Mouse (Mus musculus): ENCODE data around the gene Pgpep1l. TPM values are rescaled to one million over a fixed set of nuclear protein-coding genes. Genes with fewer than 3 reads are reported as not detected.

The Pgpep1l gene
- total and polyA plus RNA-seq, 3 experiments = not detected

DNA sequence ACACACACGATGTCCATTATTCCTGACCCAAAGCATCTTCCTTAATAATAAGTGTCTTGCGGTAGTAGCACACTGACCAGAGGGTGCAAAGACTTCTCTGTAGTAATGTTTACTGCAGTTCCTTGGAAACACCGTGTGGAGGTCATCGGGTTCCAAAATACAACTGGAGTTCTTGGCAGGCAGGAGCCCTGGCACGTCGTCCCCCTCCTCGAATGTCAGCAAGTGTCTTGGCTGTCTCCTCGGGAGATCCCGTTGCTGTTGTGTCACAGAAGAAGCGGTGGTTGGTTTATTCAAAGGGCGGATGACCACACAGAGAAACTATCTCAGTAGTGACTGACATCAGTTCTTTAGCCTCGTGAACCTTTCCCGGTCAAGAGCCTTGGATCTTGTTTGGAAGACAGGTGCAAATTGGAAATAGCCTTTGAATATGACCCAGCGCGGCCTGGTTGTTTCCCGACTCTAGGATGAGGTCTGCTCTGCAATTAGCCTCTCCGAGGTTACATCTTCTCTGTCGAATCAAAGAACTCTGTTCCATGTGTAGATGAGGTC is 48.4 kb downstream of the Pgpep1l start:
- no peak for DNase-seq

DNA sequence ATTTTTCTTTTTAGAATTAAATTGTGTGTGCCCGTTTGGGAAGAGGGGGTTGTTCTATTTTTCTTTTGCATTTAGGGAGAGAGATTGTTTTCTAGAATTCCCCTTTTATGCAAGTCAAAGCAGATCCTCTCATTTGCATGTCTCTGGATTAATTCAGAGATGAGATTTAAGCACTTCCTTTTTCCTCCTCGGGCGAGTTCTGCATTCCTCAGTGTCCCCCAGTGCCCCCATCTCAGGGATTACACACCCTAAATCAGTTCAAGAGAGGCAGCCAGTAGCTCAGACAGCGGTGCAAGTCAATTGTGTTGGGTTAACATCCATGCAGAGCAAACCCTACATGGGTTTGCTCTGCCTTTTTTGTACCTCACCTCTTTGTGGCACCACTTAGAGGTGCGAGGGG is 50.2 kb downstream of the Pgpep1l start:
- no peak for DNase-seq

DNA sequence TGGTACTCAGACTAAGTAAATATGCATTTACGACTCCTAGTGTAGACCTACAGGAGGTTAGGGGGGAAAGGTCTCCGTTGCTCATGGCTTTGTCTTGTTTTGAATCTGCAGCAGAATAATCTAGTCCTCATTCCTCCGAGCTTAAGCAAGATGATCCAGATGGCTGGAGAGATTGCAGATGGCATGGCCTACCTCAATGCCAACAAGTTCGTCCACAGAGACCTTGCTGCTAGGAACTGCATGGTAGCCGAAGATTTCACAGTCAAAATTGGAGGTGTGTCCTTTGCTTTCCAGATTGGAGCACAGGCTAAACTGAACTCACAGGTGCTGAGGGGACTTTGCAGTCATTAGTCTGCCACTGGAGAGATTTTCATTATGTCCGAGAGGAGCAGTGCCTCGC is 52.1 kb downstream of the Pgpep1l start:
- no peak for DNase-seq

DNA sequence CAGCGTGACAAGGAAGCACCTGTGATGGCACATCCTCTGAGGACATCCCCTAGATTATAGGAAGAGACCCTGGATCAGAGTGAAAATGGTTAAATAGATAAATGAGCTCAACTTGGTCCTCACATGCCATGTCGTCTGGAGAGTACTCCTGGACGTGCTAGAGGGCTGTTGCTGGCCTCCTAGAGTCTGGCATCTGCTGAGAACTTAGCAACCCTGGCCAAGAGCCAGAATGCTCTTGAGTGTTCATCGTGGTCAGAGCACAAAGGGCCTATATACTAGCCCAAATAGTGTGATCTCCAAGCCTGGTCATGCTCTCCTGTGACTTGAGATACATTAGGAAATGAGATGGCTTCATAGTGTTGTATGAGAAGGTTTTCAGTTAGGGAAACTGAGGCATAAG is 53.6 kb downstream of the Pgpep1l start:
- DNase-seq = no peak

DNA sequence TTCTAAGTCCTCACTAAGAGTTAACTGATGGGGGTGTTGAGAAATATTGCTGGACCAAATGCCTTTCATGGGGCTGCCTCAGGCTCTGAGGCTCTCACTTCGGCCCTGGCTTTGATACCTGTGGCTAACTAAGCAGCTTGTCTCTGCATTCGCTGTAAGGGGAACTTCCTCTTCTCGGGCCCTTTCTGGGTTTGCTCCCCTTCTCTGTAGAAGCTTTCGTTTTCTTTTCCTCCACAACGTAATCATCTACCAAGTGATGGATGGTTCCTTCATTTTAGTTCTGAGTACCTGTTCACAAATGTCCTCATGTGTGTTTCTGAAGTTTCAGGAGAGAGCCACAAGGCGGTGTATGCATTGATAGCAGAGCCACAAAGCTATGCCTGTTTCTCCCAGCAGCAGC is 55.0 kb downstream of the Pgpep1l start:
- DNase-seq = no peak

DNA sequence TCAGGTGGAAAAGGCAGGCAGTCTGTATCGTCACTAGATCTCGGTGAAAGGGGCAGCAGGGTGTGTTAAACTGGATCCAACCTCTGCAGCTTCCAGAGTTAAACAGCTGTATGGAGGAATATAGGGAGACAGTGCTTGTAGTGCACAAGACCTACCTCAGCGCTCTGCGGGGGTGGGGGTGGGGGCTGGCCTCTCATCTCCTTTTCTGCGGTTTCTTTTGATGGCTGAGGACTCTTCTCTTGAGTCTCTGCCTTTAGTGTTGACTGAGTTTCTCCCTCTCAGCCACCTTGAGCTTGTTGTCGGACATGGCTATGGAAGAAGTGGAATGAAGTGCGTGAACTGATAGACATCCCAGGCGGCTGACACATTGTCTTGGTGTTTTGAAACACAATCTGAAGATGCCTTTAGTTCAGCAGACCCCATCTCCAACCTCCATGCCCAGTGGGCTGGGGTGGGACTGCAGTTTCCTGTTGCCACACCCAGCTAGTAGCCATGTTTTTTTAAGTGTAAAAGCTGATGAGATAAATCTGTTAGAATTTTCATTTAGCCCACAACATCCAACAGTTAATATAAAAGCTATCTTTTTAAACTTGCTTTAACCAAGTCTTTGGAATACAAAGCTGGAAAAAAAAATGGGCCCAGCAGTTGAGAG is 58.1 kb downstream of the Pgpep1l start:
- no peak for DNase-seq

DNA sequence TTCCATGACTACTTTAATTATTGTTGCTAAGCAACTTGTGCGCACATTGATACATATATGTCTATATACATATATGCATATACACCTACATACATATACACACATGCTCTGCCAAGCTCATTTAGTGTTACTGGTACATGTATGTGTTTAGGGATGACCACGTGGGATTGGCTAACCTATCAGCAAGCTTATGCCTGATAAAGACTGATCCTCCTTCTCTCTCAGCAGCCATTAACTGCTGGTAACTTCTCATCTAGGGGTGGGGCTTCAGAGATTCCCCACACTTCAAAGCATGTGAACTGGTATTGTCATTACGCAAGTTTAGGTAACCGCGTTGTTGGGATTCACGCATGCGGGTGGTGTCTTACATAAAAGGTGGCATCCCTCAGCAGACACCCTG is 64.4 kb downstream of the Pgpep1l start:
- no peak for DNase-seq

DNA sequence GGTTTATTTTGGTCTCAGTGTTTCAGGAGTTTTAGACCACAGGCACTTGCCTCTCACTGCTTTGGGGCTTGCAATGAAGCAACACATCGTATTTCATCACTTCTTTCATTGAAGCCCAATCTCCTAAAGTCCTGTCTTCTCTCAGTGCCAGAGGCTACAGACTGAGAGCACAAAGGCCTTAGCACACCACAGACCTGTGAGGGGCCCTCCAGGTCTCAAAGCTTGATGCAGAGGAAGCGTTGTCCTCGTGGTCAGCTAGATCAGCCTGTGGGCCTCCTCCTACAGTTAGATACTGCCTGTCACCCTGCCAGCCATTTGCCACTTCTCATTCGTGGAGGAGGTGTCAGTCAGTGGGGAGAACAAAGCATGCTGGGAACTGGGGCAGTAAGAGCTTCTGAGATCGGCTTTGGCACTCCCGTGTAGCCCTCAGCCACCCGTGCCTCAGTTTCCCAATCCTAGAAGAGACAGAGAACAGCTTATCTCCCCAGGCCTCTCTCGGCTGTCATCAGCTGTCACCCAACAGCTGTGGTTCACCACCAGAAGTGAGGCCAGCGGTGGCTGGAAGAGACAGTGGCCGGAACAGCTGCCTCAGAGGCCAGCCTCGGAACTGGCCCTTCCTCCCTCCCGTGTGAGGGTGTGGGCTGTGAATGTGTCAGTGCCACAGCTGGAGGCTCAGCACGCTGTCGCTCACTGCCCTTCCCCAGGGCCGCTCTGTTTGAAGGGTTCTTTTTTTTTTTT is 69.9 kb downstream of the Pgpep1l start:
- DNase-seq = no peak

DNA sequence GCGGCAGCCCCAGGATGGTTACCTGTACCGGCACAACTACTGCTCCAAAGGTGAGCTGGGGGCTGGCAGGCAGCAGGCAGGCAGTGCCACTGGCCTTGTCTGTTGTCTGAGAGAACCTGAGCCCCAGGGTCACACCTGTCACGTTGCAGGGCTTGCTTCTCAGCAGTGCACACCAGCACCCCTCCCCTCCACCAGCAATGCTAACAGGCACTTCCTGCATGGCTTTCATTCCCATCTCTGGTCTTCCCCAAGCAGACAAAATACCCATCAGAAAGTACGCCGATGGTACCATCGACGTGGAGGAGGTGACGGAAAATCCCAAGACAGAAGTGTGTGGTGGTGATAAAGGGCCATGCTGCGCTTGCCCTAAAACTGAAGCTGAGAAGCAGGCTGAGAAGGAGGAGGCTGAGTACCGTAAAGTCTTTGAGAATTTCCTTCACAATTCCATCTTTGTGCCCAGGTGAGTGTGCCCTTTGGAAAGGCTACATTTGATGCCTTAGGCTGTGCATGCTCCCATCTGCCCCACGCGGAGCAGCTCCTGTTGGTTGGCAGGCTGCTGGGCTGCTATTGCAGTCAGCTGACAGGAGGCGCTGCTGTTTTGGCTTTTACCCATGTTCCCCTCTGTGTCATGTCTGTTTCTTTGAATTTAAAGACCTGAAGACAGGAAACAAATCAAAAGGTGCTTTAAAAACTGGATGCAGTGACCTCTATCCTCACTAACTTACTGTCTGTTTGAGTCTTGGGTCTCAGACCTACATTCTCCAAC is 74.2 kb downstream of the Pgpep1l start:
- DNase-seq = no peak

DNA sequence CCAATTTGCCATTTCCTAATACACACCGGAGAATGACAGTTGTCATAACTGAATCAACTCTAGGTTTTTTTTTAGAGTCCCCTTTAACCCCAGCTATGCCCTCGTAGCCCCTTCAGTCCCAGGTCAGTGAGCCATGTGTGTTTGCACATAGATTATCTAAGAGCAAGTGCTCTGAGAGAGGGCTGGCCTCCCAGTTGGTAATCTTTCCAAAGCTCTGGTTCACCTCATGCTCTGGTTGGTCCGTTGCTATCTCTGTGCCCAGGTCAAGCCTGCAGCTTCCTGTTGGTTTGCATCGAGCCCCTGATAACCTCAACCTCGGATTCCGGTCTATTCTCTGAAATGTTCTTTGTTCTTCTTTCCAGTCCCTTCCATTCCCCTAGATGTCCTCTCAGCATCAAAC is 74.8 kb downstream of the Pgpep1l start:
- no peak for DNase-seq

Other genes starting within 250 kb of the Pgpep1l start
- not detected for gene Fam169b, start 9.6 kb upstream of the Pgpep1l start, total RNA-seq (2021)
- 0.04 and 0.07 TPM in 2 replicates for gene Fam169b, start 9.6 kb upstream of the Pgpep1l start, polyA plus RNA-seq (2012; rRNA removed)